Mouse (Mus musculus): Measurements from ENCODE around the gene Scube3. TPM values are rescaled to one million over a fixed set of nuclear protein-coding genes. Genes with fewer than 3 reads are reported as not detected.
"Not testable (repeated sequence)": the region's sequence is repeated elsewhere in the genome, so short reads cannot be mapped to it uniquely, and the experiment has no call there.

Gene Scube3
- total RNA-seq, 2 experiments from 2014 or later, result 4.8 to 9.3 TPM

- DNase-seq (ENCODE audit: low spot score in 2 of 2), result no peak
Observed at GRCm38 (mm10) chr17:28216791-28217190, 74.8 kb downstream of the Scube3 start.

- DNase-seq (ENCODE audit: low spot score in 2 of 2), result no peak
Observed at GRCm38 (mm10) chr17:28217721-28218649, 76.0 kb downstream of the Scube3 start.

- not testable (repeated sequence) for DNase-seq (ENCODE audit: low spot score in 2 of 2)
Observed at GRCm38 (mm10) chr17:28222463-28222862, 80.5 kb downstream of the Scube3 start.

GRCm38 (mm10) chr17:28223561-28224391 is 81.8 kb downstream of the Scube3 start:
- DNase-seq (ENCODE audit: low spot score in 2 of 2), result peak; percentile 80 to 83

Other genes starting within 250 kb of the Scube3 start
- gene Anks1, start 232.8 kb upstream of the Scube3 start, total RNA-seq (2021), result 10 to 100 TPM; 23.6 to 29.1 TPM
- gene Taf11, start 232.3 kb upstream of the Scube3 start, total RNA-seq (2021), result 10 to 100 TPM; 27.5 to 27.6 TPM
- not detected for gene Tcp11, start 61.5 kb upstream of the Scube3 start, total RNA-seq (2021)
- gene Zfp523, start 35.0 kb downstream of the Scube3 start, total RNA-seq (2021), result 10 to 100 TPM; 36.1 to 36.5 TPM
- gene Def6, start 65.6 kb downstream of the Scube3 start, total RNA-seq (2021), result 1 to 10 TPM; 1.2 to 1.3 TPM
- gene Ppard, start 90.6 kb downstream of the Scube3 start, total RNA-seq (2021), result 10 to 100 TPM; 70.6 to 70.7 TPM
- 10 to 100 TPM; 18.2 to 23.7 TPM for gene Fance, start 171.4 kb downstream of the Scube3 start, total RNA-seq (2021)
- gene Rpl10a, start 186.3 kb downstream of the Scube3 start, total RNA-seq (2021), result 100 to 1,000 TPM; 760 to 827 TPM
- gene Tead3, start 208.7 kb downstream of the Scube3 start, total RNA-seq (2021), result 1 to 10 TPM; 7.4 to 8.5 TPM
- gene Tulp1, start 223.1 kb downstream of the Scube3 start, total RNA-seq (2021), result not detected

All from adrenal gland, adult 18-20 months (tissue).